Mouse (Mus musculus): ENCODE measurements around the gene Ift122.
A peak's percentile ranks its signal among the peaks of the same experiment; 100 is the strongest.

Ift122 gene

DNA sequence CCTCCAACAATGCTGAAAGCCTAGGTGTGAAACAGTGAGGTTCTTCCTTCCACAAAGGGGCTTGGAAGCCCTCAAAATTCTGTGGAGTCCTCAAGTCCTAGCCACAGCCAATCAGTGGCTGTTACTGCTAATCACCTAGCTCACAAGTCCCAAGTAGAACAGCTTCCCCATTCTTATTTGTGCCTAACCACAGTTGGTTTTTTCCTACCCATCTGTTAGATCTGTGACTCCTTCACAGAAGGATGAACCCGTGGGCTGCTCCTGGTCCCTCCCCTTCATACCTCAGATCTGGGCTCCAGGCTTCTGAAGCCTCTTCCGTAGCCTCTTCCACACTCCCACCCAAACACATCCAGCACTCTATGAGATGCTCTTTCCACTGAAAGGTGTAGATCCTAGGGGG is 53.6 kb downstream of the Ift122 start:
- no peak for TF ChIP-seq NANOG (IDR thresholded peaks at IDR 0.05; ENCODE audit: borderline replicate concordance, low read length)
- no peak for TF ChIP-seq CTCF (conservative IDR thresholded peaks at IDR 0.05; ENCODE audit: low read length)
- no peak for TF ChIP-seq POU5F1 (IDR thresholded peaks at IDR 0.05; ENCODE audit: borderline replicate concordance, low read length)
- H3K4me3 ChIP-seq (replicated peaks; ENCODE audit: low read length): no peak overlapping the region
- H3K9me3 ChIP-seq (ENCODE audit: low read length): no peaks in the 10 kb centered on the region
- H3K4me1 ChIP-seq (replicated peaks; ENCODE audit: low read depth, low read length): peaks cover 7% of the 10 kb centered on the region; the same call in 1 of the 2 replicates
- H3K36me3 ChIP-seq (ENCODE audit: insufficient read depth, low read length): peaks cover 38% of the 10 kb centered on the region
- H3K27me3 ChIP-seq (ENCODE audit: insufficient read depth, low read length): no peaks in the 10 kb centered on the region

DNA sequence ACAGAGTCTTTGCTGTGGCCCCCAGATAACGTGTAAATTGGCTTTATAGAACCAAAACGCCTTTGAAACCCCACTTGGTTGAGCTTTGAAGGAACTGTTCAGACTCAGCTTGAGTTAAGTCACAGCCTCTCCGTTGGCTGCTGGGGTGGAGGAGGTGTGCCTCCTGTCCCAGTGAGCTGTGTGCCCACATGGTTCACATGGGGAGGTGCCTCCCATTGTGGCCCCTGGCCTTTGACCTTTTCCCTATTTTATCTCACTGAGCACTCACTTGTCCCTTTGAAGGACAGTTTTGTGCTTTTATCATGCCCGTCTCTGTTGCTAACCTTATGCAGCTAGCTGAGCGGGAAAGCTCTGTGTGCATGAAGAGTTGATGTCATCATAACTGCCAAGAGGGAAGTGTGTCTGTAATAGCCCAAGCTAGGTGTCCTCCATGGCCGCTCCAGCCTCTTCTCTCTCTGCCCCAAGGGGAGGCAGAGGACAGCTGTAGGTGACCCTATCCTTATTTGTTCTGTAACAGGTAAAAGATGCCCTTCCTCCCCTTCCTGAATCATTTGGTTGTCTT is 55.2 kb downstream of the Ift122 start:
- peaks cover 25% of the 10 kb centered on the region for H3K36me3 ChIP-seq (ENCODE audit: insufficient read depth, low read length)
- peaks cover 13% of the 10 kb centered on the region for H3K4me1 ChIP-seq (replicated peaks; ENCODE audit: low read depth, low read length)
- H3K27me3 ChIP-seq (ENCODE audit: insufficient read depth, low read length): no peaks in the 10 kb centered on the region
- no peak overlapping the region for H3K4me3 ChIP-seq (replicated peaks; ENCODE audit: low read length)
- TF ChIP-seq CTCF (conservative IDR thresholded peaks at IDR 0.05; ENCODE audit: low read length) (no peak), POU5F1 (IDR thresholded peaks at IDR 0.05; ENCODE audit: borderline replicate concordance, low read length) (no peak), NANOG (IDR thresholded peaks at IDR 0.05; ENCODE audit: borderline replicate concordance, low read length) (no peak)
- no peaks in the 10 kb centered on the region for H3K9me3 ChIP-seq (ENCODE audit: low read length)

DNA sequence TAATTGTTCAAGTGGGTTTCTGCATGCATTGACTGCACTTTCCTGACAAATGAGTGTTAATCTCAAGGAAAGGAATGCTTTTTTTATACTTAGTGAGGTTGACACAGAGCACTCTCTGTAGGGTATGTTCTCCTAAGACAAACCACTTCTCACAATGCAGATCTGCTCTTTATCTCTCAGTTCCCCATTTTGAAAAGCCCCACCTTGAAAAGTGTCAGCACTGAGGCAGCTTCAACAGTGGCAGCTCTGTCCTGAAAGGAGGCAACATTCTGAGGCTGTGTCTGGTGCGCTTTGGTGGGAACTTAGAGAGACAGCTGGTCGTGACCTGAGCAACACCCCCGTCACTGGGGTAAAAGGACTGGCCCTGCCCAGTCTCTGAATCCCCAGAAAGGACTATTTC is 55.8 kb downstream of the Ift122 start:
- H3K36me3 ChIP-seq (ENCODE audit: insufficient read depth, low read length): peaks cover 20% of the 10 kb centered on the region
- no peak for TF ChIP-seq NANOG (IDR thresholded peaks at IDR 0.05; ENCODE audit: borderline replicate concordance, low read length)
- no peak for TF ChIP-seq CTCF (conservative IDR thresholded peaks at IDR 0.05; ENCODE audit: low read length)
- TF ChIP-seq POU5F1 (IDR thresholded peaks at IDR 0.05; ENCODE audit: borderline replicate concordance, low read length): no peak
- H3K9me3 ChIP-seq (ENCODE audit: low read length): no peaks in the 10 kb centered on the region
- H3K27me3 ChIP-seq (ENCODE audit: insufficient read depth, low read length): no peaks in the 10 kb centered on the region
- peaks cover 19% of the 10 kb centered on the region for H3K4me1 ChIP-seq (replicated peaks; ENCODE audit: low read depth, low read length)
- no peak overlapping the region for H3K4me3 ChIP-seq (replicated peaks; ENCODE audit: low read length)

DNA sequence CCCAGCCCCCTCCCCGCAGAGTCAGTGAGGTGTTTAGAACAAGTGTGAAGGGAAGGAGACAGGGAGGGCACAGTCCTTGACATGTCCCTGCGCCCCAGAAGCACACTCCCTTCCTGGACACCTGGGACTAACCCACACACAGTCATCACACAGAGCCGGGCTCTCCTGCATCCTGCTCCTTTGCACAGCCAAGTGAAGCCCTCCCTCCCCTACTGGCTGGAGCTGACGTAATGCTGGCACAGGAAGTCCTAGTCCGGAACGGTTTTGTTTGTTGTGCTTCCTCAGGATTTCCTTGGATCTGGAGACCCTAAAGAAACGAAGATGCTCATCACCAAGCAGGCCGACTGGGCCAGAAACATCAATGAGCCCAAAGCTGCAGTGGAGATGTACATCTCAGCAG is 56.7 kb downstream of the Ift122 start:
- Histone ChIP-seq H3K27me3 (ENCODE audit: insufficient read depth, low read length) (no peaks in the 10 kb centered on the region), H3K4me3 (replicated peaks; ENCODE audit: low read length) (no peak overlapping the region), H3K36me3 (ENCODE audit: insufficient read depth, low read length) (peaks cover 16% of the 10 kb centered on the region), H3K9me3 (ENCODE audit: low read length) (no peaks in the 10 kb centered on the region), H3K4me1 (replicated peaks; ENCODE audit: low read depth, low read length) (peaks cover 28% of the 10 kb centered on the region)
- TF ChIP-seq POU5F1 (IDR thresholded peaks at IDR 0.05; ENCODE audit: borderline replicate concordance, low read length) (no peak), CTCF (conservative IDR thresholded peaks at IDR 0.05; ENCODE audit: low read length) (no peak), NANOG (IDR thresholded peaks at IDR 0.05; ENCODE audit: borderline replicate concordance, low read length) (no peak)

DNA sequence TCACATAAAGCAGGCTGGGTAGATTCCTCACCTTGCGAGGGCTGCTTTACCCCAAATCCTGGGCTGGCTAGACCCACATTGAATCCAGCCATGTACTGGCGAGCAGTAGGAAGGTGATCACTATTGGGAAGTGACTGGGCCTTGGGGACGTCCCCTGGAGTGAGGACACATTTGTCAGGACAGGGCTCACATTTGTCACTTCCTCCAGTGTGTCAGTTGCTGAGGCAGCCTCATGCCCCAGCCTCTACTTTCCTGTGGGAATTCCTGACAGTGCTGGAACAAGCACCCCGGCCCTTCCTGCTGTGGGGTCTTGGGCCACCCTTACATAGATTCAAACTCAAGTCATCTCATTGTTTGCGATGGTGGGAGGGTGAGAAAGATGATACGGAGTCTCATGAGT is 58.5 kb downstream of the Ift122 start:
- Histone ChIP-seq H3K4me3 (replicated peaks; ENCODE audit: low read length) (no peak overlapping the region), H3K36me3 (ENCODE audit: insufficient read depth, low read length) (peaks cover 7% of the 10 kb centered on the region), H3K27me3 (ENCODE audit: insufficient read depth, low read length) (no peaks in the 10 kb centered on the region), H3K9me3 (ENCODE audit: low read length) (no peaks in the 10 kb centered on the region), H3K4me1 (replicated peaks; ENCODE audit: low read depth, low read length) (peaks cover 36% of the 10 kb centered on the region)
- TF ChIP-seq CTCF (conservative IDR thresholded peaks at IDR 0.05; ENCODE audit: low read length) (no peak), NANOG (IDR thresholded peaks at IDR 0.05; ENCODE audit: borderline replicate concordance, low read length) (no peak), POU5F1 (IDR thresholded peaks at IDR 0.05; ENCODE audit: borderline replicate concordance, low read length) (no peak)

DNA sequence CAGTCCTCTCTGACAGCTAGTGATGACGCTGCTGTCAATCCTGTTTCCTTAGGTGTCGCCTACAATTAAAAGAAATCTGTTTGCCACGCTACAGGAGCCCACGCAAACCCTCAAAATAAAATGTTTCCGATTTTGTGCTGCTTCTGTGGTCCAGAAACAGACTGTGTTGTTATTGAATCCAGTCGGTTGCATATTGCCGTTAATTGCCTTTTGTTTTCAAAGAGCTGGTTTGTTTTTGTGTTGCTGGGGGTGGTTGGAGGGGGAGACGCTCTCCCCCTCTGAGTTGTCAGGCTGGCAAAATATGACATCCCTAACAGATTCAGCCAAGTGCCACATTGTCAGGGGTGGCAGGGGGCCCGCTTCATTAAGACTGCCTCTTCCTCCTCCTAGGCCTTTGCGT is 60.2 kb downstream of the Ift122 start:
- Histone ChIP-seq H3K27me3 (ENCODE audit: insufficient read depth, low read length) (no peaks in the 10 kb centered on the region), H3K4me1 (replicated peaks; ENCODE audit: low read depth, low read length) (peaks cover 36% of the 10 kb centered on the region), H3K4me3 (replicated peaks; ENCODE audit: low read length) (peak overlapping the region; percentile 50), H3K9me3 (ENCODE audit: low read length) (no peaks in the 10 kb centered on the region), H3K36me3 (ENCODE audit: insufficient read depth, low read length) (no peaks in the 10 kb centered on the region)
- TF ChIP-seq NANOG (IDR thresholded peaks at IDR 0.05; ENCODE audit: borderline replicate concordance, low read length) (no peak), POU5F1 (IDR thresholded peaks at IDR 0.05; ENCODE audit: borderline replicate concordance, low read length) (no peak), CTCF (conservative IDR thresholded peaks at IDR 0.05; ENCODE audit: low read length) (no peak)

DNA sequence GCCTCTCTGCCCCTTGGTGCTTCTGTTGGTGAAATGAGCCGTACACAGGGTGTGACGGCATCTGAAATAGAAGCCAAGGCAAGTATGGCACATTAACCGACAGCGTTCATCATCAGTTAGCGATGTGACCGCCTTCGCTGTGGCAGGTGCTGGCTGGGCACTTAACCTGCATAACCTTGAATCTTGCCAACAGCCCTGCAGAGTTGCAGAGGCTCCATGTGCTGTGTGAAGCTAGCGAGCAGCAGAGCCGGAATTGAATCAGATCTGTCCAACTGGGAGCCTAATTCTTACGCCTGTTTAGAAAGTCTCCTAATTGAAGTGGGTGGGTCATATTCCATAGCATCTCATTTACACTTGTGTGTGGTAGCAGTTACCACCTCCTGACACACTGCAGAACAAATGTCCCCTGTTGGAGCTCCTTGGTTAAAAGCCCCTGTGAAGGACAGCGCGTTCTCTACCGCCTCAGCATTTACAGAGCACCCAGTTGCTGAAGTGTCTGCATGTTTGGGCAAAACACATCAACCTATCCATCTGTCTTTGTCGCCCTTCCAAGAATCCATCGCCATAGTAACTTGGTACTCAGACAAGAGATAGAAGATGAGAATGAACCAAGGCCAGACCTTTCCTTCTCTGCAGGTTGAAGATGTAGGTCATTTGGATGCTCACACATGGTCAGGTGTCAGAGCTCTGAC is 61.4 kb downstream of the Ift122 start:
- no peaks in the 10 kb centered on the region for H3K36me3 ChIP-seq (ENCODE audit: insufficient read depth, low read length)
- no peak for TF ChIP-seq POU5F1 (IDR thresholded peaks at IDR 0.05; ENCODE audit: borderline replicate concordance, low read length)
- no peak for TF ChIP-seq NANOG (IDR thresholded peaks at IDR 0.05; ENCODE audit: borderline replicate concordance, low read length)
- no peak for TF ChIP-seq CTCF (conservative IDR thresholded peaks at IDR 0.05; ENCODE audit: low read length)

DNA sequence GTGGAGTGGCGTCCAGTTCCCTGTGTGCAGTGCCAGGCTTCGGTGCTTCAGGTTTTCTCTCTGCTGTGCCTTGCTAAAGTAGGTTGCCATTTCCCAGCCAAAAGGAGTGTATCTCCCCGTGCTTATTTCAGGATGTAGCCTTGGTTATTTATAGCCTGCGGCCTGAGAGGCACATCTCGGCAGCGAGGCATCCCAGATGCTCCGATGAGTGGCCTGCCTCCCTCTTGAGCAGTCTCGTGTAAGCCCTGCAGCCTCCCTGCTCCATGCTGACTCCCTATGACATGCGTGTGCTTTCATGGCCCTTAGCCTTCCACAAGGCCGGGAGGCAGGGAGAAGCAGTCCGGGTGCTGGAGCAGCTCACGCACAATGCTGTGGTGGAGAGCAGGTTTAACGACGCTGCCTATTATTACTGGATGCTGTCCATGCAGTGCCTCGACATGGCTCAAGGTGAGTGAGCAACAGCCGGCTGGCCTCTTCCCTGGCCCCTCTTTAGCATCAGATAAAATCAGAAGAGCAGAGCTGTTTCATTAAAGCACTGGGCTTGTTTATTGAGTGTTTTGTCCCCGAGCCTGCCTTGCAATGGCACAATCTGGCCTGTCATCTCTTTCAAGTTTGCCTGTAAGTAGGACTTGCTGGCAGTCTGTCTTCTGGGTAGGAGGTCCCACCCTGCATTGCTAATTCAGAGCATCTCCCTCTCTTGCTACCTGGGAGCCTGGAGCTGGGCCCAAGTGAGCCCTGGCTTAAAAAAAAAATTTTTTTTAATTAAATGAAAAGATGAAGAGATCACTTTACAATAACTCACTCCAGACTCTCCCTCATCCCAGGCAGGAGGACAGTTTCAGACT is 62.6 kb downstream of the Ift122 start:
- Histone ChIP-seq H3K4me3 (replicated peaks; ENCODE audit: low read length) (no peak overlapping the region), H3K27me3 (ENCODE audit: insufficient read depth, low read length) (no peaks in the 10 kb centered on the region), H3K4me1 (replicated peaks; ENCODE audit: low read depth, low read length) (peaks cover 32% of the 10 kb centered on the region), H3K9me3 (ENCODE audit: low read length) (no peaks in the 10 kb centered on the region), H3K36me3 (ENCODE audit: insufficient read depth, low read length) (no peaks in the 10 kb centered on the region)
- TF ChIP-seq CTCF (conservative IDR thresholded peaks at IDR 0.05; ENCODE audit: low read length) (no peak), NANOG (IDR thresholded peaks at IDR 0.05; ENCODE audit: borderline replicate concordance, low read length) (no peak), POU5F1 (IDR thresholded peaks at IDR 0.05; ENCODE audit: borderline replicate concordance, low read length) (no peak)

More for the DNA sequence above, 61.4 kb downstream of the Ift122 start:
- H3K4me1 ChIP-seq (replicated peaks; ENCODE audit: low read depth, low read length): peaks cover 36% of the 10 kb centered on the region
- peak overlapping the region; percentile 50 for H3K4me3 ChIP-seq (replicated peaks; ENCODE audit: low read length)
- H3K27me3 ChIP-seq (ENCODE audit: insufficient read depth, low read length): no peaks in the 10 kb centered on the region
- H3K9me3 ChIP-seq (ENCODE audit: low read length): no peaks in the 10 kb centered on the region
